Mouse (Mus musculus) hindbrain, embryonic 14.5 days (tissue): ENCODE measurements at regions not wholly inside any gene's neighbourhood (a gene's known extent, or its start where the extent isn't known, plus 50 kb on each side); places are given as distances from the start of the nearest gene placed in this dataset.

ENCODE experiments used
- ATAC-seq: fragments of 200-750 bp; cut with Nextera tagmentation; 2 replicates; pipeline ENCODE4 v1.8.0; 2017; ENCODE audit warnings: moderate number of reproducible peaks, mild to moderate bottlenecking, moderate TSS enrichment, moderate library complexity; ENCODE audit not compliant: low FRiP score
- DNase-seq: peaks from one replicate; pipeline ENCODE4 v3.0.0-alpha.2; 2015; ENCODE audit warnings: low spot score
- H3K27ac ChIP-seq: fragments of 300-500 bp; sonication (generic); 2 replicates; pipeline ENCODE4 v1.5.1; 2014; ENCODE audit warnings: mild to moderate bottlenecking, moderate library complexity
- H3K27me3 ChIP-seq: fragments of 300-500 bp; sonication (generic); 2 replicates; pipeline ENCODE4 v1.6.1; 2014; ENCODE audit warnings: mild to moderate bottlenecking, low read length, mixed read lengths; ENCODE audit not compliant: control insufficient read depth, insufficient read depth
- H3K36me3 ChIP-seq: fragments of 300-500 bp; sonication (generic); replicated peaks from 2 replicates; pipeline ENCODE4 v1.6.1; 2014; ENCODE audit not compliant: control insufficient read depth, insufficient read depth
- H3K4me1 ChIP-seq: fragments of 300-500 bp; sonication (generic); replicated peaks from 2 replicates; pipeline ENCODE4 v1.6.1; 2014; ENCODE audit warnings: antibody characterized with exemption, low read length, mixed read lengths; ENCODE audit not compliant: control insufficient read depth, insufficient read depth
- H3K4me2 ChIP-seq: fragments of 300-500 bp; sonication (generic); replicated peaks from 2 replicates; pipeline ENCODE4 v1.6.1; 2014; ENCODE audit warnings: mild to moderate bottlenecking, moderate library complexity
- H3K4me3 ChIP-seq: fragments of 300-500 bp; sonication (generic); replicated peaks from 2 replicates; pipeline ENCODE4 v1.5.1; 2014; ENCODE audit warnings: mild to moderate bottlenecking, low read length
- H3K9ac ChIP-seq: fragments of 300-500 bp; sonication (generic); 2 replicates; pipeline ENCODE4 v1.6.1; 2014
- H3K9me3 ChIP-seq: fragments of 300-500 bp; sonication (generic); 2 replicates; pipeline ENCODE4 v1.6.1; 2016; ENCODE audit warnings: low read length; ENCODE audit not compliant: control insufficient read depth
- WGBS: fragments of 180-500 bp; shearing (Covaris S2); extraction: QIAGEN DNeasy Blood & Tissue Kit; methylation state at CpG from one replicate; pipeline ENCODE4 v1.1.7; 2014; 5-methylcytosine and 5-hydroxymethylcytosine counted together

DNA sequence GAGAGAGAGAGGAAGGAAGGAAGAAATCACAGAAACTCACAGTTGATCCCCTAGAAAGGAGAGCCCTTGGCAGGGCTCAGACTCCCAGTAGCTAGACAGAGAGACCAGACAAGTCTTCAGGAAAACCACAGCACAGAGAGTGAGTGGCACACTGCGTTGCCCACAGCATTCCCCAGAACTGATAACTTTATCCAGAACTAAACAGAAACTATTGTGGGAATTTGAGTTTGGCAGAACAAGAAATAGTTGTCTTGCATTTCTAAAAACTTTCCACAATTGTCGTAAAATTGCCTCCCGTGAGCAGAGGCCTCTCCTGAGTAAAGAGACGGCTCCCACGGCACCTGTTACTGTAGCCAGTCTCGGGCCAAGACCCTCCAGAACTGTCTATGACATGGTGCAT, 178.1 kb downstream of the Setd4 start:
- Histone ChIP-seq H3K36me3 (no peaks in the 10 kb centered on the region), H3K27me3 (no peaks in the 10 kb centered on the region), H3K9ac (no peak overlapping the region), H3K4me2 (no peak overlapping the region), H3K4me1 (peaks cover 10% of the 10 kb centered on the region; the same call in 1 of the 2 replicates), H3K9me3 (no peaks in the 10 kb centered on the region), H3K4me3 (no peak overlapping the region), H3K27ac (no peak overlapping the region)
- ATAC-seq, result no peak
- DNase-seq, result no peak
- 89% methylated on average over 6 of the region's 6 CpGs for WGBS

DNA sequence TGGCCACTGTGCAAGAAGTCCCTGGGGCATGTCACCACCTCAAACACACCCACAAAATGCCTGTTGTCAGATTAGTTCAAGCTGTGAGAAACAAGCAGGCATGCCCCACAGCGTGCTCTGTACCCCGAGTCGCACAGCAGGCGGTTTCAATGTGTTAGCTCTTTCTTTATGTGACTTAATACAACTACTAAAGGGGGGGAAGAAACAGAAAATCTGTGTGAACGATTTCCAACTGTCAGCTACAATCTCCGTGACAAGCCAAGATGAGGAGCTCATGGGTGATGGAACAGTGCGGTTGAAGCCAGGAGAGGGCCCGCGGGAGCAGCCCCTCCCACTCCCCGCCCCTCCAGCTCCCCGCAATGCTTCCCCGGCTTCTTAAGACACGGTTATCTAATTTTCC, 180.7 kb downstream of the Setd4 start:
- no peak overlapping the region for H3K4me3 ChIP-seq
- WGBS, result 23% methylated on average over 13 of the region's 13 CpGs

DNA sequence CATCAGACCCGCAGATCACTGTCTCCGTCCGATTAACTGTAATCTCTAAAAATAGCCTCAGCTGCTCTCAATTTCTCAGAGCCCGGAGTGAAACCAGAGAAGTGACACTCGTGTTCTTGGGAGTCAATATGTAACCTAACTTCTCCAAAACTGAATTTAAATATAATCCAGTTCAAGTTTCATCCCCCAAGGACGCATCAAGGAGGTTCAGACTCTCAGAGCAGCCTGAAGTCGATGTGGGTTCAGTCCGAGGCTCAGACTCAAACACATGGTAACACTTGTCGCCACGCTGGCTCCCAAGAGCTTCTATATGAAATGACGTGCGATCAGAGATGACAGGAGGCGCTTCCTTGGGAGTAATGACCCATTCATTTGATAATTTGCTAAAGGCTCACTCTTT, 181.6 kb downstream of the Setd4 start:
- Histone ChIP-seq H3K9me3 (no peaks in the 10 kb centered on the region), H3K9ac (no peak overlapping the region), H3K4me3 (no peak overlapping the region), H3K4me2 (no peak overlapping the region), H3K27ac (no peak overlapping the region), H3K36me3 (no peaks in the 10 kb centered on the region), H3K27me3 (no peaks in the 10 kb centered on the region), H3K4me1 (peaks cover 10% of the 10 kb centered on the region; the same call in 1 of the 2 replicates)
- no peak for ATAC-seq
- 77% methylated on average over 13 of the region's 13 CpGs for WGBS
- no peak for DNase-seq

More for the DNA sequence above, 180.7 kb downstream of the Setd4 start:
- Histone ChIP-seq H3K9ac (no peak overlapping the region), H3K36me3 (no peaks in the 10 kb centered on the region), H3K4me2 (peak overlapping the region; percentile 34), H3K9me3 (no peaks in the 10 kb centered on the region), H3K4me1 (peaks cover 10% of the 10 kb centered on the region; the same call in 1 of the 2 replicates), H3K27me3 (no peaks in the 10 kb centered on the region), H3K27ac (no peak overlapping the region)
- ATAC-seq (no peak), DNase-seq (no peak)

DNA sequence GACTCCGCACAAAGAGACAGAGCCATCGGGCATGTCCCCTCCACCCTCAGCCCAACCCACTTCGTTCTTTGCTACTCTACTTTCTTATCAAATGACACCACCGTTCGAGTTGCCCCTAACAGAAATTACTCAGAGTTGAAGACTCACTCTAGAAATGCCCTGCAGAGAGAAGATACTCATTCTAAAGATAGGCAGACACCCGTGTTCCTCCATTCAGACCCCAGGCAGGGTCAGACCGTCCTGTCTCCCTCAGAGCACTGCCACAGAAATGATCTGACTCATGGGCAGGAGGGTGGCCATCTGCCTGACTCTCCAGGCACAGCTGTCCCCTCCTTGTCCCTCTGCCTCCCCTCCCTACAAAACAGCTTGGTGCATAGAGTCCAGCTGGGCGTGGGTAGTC, 185.6 kb downstream of the Setd4 start:
- H3K4me1 ChIP-seq, result peaks cover 6% of the 10 kb centered on the region; the same call in 1 of the 2 replicates
- WGBS, result 79% methylated on average over 8 of the region's 8 CpGs
- H3K4me2 ChIP-seq, result no peak overlapping the region
- H3K9me3 ChIP-seq, result no peaks in the 10 kb centered on the region
- no peak for DNase-seq
- no peak for ATAC-seq
- no peak overlapping the region for H3K27ac ChIP-seq
- no peaks in the 10 kb centered on the region for H3K36me3 ChIP-seq
- H3K27me3 ChIP-seq, result no peaks in the 10 kb centered on the region
- no peak overlapping the region for H3K9ac ChIP-seq
- no peak overlapping the region for H3K4me3 ChIP-seq

DNA sequence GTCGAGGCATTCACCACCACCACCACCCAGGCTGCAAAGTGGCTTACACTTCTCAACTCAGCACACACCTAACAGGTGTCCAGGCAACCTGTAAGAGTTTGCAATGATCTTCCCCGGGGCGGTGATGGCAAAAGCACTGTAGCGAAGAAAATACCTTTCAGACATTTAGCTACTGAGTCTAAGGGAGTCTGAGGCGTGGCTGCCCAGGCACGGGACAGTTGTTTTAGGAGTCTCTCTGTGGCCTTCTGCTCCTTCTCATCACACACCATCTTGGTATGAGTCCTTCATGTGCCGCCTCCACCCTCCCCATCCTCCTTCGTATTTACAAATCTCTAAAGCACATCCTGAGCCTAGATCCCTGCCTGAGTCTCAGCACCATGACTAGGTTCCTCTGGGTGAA, 186.0 kb downstream of the Setd4 start:
- Histone ChIP-seq H3K9ac (no peak overlapping the region), H3K4me2 (no peak overlapping the region), H3K4me1 (peaks cover 2% of the 10 kb centered on the region; the same call in 1 of the 2 replicates), H3K27me3 (no peaks in the 10 kb centered on the region), H3K27ac (no peak overlapping the region), H3K9me3 (no peaks in the 10 kb centered on the region), H3K4me3 (no peak overlapping the region), H3K36me3 (no peaks in the 10 kb centered on the region)
- ATAC-seq (no peak), DNase-seq (no peak)
- WGBS, result 95% methylated on average over 8 of the region's 8 CpGs

DNA sequence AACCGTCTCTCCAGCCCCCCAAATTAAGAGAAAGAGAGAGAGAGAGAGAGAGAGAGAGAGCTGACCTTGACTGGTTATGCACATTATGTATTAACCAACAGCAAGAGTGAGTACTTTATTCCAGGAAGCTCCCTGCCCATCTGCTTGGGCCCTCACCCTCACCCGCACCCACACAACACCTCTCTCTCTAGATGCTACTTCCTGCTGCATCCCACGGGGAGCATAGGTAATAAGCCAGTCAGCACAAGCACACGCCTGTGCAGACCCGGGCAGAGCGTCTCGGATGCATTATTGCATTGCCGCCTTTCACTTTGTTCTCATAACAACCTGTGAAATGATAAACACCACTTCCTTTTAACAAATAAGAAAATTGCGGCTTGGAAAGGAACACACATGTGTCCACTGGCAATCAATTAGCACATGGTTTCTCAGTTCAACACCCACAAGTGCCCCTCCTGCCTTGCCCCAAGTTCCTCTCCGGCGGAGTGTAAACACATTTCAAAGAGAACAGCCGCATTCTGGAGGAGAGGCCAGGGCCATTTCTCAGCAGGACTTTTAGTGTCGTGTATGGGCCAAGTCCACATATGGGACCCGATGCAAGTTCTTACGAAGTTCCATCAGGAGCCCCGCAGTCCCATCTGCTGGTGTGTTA, 211.7 kb downstream of the Setd4 start:
- no peaks in the 10 kb centered on the region for H3K4me1 ChIP-seq
- H3K9me3 ChIP-seq, result no peaks in the 10 kb centered on the region
- 71% methylated on average over 16 of the region's 16 CpGs for WGBS
- ATAC-seq (no peak), DNase-seq (no peak)
- no peaks in the 10 kb centered on the region for H3K27me3 ChIP-seq
- H3K4me2 ChIP-seq, result no peak overlapping the region
- H3K4me3 ChIP-seq, result no peak overlapping the region
- no peaks in the 10 kb centered on the region for H3K36me3 ChIP-seq
- no peak overlapping the region for H3K9ac ChIP-seq
- no peak overlapping the region for H3K27ac ChIP-seq

DNA sequence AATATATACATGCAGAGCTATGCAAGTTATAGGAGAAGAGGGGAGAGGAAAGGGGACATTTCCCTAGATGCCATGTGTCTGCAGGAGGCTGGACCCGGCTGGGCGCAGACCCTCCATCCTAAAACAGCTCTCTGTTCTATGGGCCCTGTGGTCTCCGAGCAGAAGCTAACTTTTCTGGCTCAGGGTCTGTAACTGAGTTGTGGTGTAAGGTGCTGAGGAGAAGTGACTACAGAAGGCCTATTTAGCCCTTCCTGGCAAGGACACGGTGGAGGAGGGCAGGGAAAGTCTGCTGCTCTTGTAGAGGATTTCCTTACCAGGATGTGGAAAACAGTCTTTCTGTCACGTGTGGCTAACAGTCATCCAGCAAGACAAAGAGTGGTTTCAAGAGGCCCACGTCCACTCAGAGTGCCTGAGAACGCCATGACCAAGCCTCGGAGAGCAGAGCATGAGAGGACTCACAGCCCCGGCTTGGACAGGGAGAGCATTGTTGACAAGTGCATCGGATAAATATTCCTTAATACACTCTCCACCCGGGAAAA, 216.2 kb downstream of the Setd4 start:
- ATAC-seq (no peak), DNase-seq (no peak)
- H3K4me2 ChIP-seq, result no peak overlapping the region
- H3K9ac ChIP-seq, result no peak overlapping the region
- no peaks in the 10 kb centered on the region for H3K9me3 ChIP-seq
- no peaks in the 10 kb centered on the region for H3K4me1 ChIP-seq
- 85% methylated on average over 11 of the region's 11 CpGs for WGBS
- no peak overlapping the region for H3K4me3 ChIP-seq
- no peaks in the 10 kb centered on the region for H3K36me3 ChIP-seq
- no peak overlapping the region for H3K27ac ChIP-seq
- H3K27me3 ChIP-seq, result no peaks in the 10 kb centered on the region

DNA sequence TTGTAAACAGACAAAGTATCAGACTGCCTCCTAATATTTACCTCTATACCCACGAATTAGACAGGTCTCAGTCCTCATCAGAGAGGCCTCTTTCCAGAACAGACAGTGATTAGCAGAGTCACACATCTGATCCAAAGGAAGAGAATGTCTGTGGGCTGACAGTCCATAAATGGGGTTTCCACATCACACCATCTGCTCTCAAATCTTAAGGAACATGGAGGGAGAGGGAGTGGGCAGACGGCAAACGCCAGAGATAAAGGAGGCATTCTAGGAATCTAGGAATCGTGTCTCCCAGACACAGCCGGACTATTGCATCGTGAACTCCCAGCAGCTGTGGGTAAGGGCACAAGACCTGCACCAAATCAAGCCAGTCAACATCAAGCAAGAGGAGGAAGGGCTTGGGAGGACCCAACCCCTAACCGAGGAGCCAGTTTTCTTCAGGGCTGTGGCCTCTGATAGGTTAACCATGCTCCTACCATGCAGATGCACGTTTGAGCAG, 219.8 kb downstream of the Setd4 start:
- no peak for DNase-seq
- peaks cover 16% of the 10 kb centered on the region for H3K4me1 ChIP-seq
- H3K36me3 ChIP-seq, result no peaks in the 10 kb centered on the region
- no peak for ATAC-seq
- WGBS, result 76% methylated on average over 8 of the region's 8 CpGs
- no peak overlapping the region for H3K27ac ChIP-seq
- H3K9ac ChIP-seq, result no peak overlapping the region
- H3K4me2 ChIP-seq, result no peak overlapping the region
- 0 out of 2 replicates have a peak, but pooled peaks cover 4% of the 10 kb centered on the region for H3K27me3 ChIP-seq
- no peak overlapping the region for H3K4me3 ChIP-seq
- H3K9me3 ChIP-seq, result no peaks in the 10 kb centered on the region

DNA sequence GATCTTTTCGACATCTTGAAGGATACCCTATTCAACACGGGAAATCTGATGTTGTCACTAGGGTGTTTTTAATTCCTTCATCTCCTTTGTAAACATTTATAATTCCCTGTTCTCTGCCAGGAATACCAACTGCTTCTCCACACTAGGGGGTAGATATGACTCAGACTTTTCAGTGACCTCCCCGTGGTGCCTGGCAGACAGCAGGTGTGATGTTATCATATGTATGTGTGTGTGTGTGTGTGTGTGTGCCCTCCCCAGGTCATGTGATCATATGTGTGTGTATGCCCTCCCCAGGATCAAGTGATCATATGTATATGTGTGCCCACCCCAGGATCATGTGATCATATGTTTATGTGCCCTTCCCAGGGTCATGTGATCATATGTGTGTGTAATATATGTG, 220.9 kb downstream of the Setd4 start:
- Histone ChIP-seq H3K4me2 (no peak overlapping the region), H3K4me3 (no peak overlapping the region), H3K9me3 (no peaks in the 10 kb centered on the region), H3K27ac (no peak overlapping the region), H3K27me3 (0 out of 2 replicates have a peak, but pooled peaks cover 4% of the 10 kb centered on the region), H3K36me3 (no peaks in the 10 kb centered on the region), H3K9ac (no peak overlapping the region), H3K4me1 (peaks cover 16% of the 10 kb centered on the region)
- ATAC-seq, result no peak
- 87% methylated on average over 3 of the region's 3 CpGs for WGBS
- no peak for DNase-seq
